Mouse (Mus musculus): ENCODE measurements around the gene Bbx. TPM values are rescaled to one million over a fixed set of nuclear protein-coding genes. Genes with fewer than 3 reads are reported as not detected.

Gene Bbx
- total and polyA plus RNA-seq, 3 experiments: 6.5 to 36.0 (median 9.2) TPM

GRCm38 (mm10) chr16:50395928-50396612, 36.1 kb downstream of the Bbx start:
- Histone ChIP-seq H3K36me3 (ENCODE audit: control insufficient read depth in 1 of 2, insufficient read depth in 2 of 2, low read length in 2 of 2) (peaks cover 2% of the 10 kb centered on the region in 2 experiments; a peak in 3 of 4 replicates), H3K9ac (ENCODE audit: control insufficient read depth, low read depth, low read length, poor library complexity, severe bottlenecking) (no peak overlapping the region), H3K4me1 (ENCODE audit: control insufficient read depth in 1 of 2, insufficient read depth in 2 of 2, low read length in 2 of 2) (no peaks in the 10 kb centered on the region), H3K4me3 (ENCODE audit: control insufficient read depth in 1 of 2, insufficient read depth in 1 of 2, low read depth in 2 of 2, low read length in 2 of 2) (no peak overlapping the region), H3K27me3 (ENCODE audit: control insufficient read depth in 1 of 2, insufficient read depth in 2 of 2, low read length in 2 of 2) (no peaks in the 10 kb centered on the region), H3K27ac (ENCODE audit: control insufficient read depth, low read depth, low read length) (no peak overlapping the region), H3K9me3 (replicated peaks; ENCODE audit: insufficient read depth, low read length) (no peaks in the 10 kb centered on the region), H3K79me2 (ENCODE audit: control insufficient read depth, insufficient read depth, low read length, poor library complexity) (no peaks in the 10 kb centered on the region)
- no peak for DNase-seq (ENCODE audit: low read depth, low spot score)
- TF ChIP-seq RCOR1 (IDR thresholded peaks at IDR 0.05; ENCODE audit: low read depth, low read length): 0 out of 2 replicates have a peak, but pooled peaks have one; percentile 23
- no peak for TF ChIP-seq ZMIZ1 (IDR thresholded peaks at IDR 0.05; ENCODE audit: low read depth, low read length)
- no peak for TF ChIP-seq NELFE (IDR thresholded peaks at IDR 0.05; ENCODE audit: low read depth, low read length)

GRCm38 (mm10) chr16:50388499-50388898, 43.7 kb downstream of the Bbx start:
- H3K9ac ChIP-seq (ENCODE audit: control insufficient read depth, low read depth, low read length, poor library complexity, severe bottlenecking): no peak overlapping the region
- H3K79me2 ChIP-seq (ENCODE audit: control insufficient read depth, insufficient read depth, low read length, poor library complexity): 0 out of 2 replicates have a peak, but pooled peaks cover 1% of the 10 kb centered on the region
- H3K4me1 ChIP-seq (ENCODE audit: control insufficient read depth in 1 of 2, insufficient read depth in 2 of 2, low read length in 2 of 2): no peaks in the 10 kb centered on the region
- no peaks in the 10 kb centered on the region for H3K9me3 ChIP-seq (replicated peaks; ENCODE audit: insufficient read depth, low read length)
- no peak overlapping the region for H3K4me3 ChIP-seq (ENCODE audit: control insufficient read depth in 1 of 2, insufficient read depth in 1 of 2, low read depth in 2 of 2, low read length in 2 of 2)
- no peaks in the 10 kb centered on the region for H3K27me3 ChIP-seq (ENCODE audit: control insufficient read depth in 1 of 2, insufficient read depth in 2 of 2, low read length in 2 of 2)
- no peak overlapping the region for H3K27ac ChIP-seq (ENCODE audit: control insufficient read depth, low read depth, low read length)
- H3K36me3 ChIP-seq (ENCODE audit: control insufficient read depth in 1 of 2, insufficient read depth in 2 of 2, low read length in 2 of 2): peaks cover 0 to 2% of the 10 kb centered on the region in 2 experiments; a peak in 2 of 4 replicates
- TF ChIP-seq E2F4 (IDR thresholded peaks at IDR 0.05; ENCODE audit: borderline replicate concordance, low read depth, low read length) (no peak), SMC3 (IDR thresholded peaks at IDR 0.05; ENCODE audit: low read depth, low read length) (no peak), JUND (IDR thresholded peaks at IDR 0.05; ENCODE audit: low read depth, low read length) (no peak), POLR2AphosphoS5 (IDR thresholded peaks at IDR 0.05; ENCODE audit: borderline replicate concordance, low read depth, low read length) (no peak), POLR2A (IDR thresholded peaks at IDR 0.05; ENCODE audit: control insufficient read depth in 1 of 2, insufficient read depth in 1 of 2, low read depth in 1 of 2, low read length in 2 of 2, poor library complexity in 1 of 2) (no peak), ZMIZ1 (IDR thresholded peaks at IDR 0.05; ENCODE audit: low read depth, low read length) (no peak), TAL1 (IDR thresholded peaks at IDR 0.05; ENCODE audit: low read length) (no peak), MAFK (IDR thresholded peaks at IDR 0.05; ENCODE audit: borderline replicate concordance, low read depth, low read length) (no peak), BHLHE40 (IDR thresholded peaks at IDR 0.05; ENCODE audit: borderline replicate concordance, low read depth, low read length) (no peak), MYC (IDR thresholded peaks at IDR 0.05; ENCODE audit: low read depth, low read length) (no peak), RCOR1 (IDR thresholded peaks at IDR 0.05; ENCODE audit: low read depth, low read length) (no peak), GATA1 (IDR thresholded peaks at IDR 0.05; ENCODE audit: low read depth, low read length) (no peak), ZNF384 (IDR thresholded peaks at IDR 0.05; ENCODE audit: low read depth, low read length) (no peak), MYB (IDR thresholded peaks at IDR 0.05; ENCODE audit: low read depth, low read length) (no peak), CHD2 (IDR thresholded peaks at IDR 0.05; ENCODE audit: low read length) (no peak), CTCF (IDR thresholded peaks at IDR 0.05 in 2 of 3, conservative IDR thresholded peaks at IDR 0.05 in 1 of 3; ENCODE audit: control insufficient read depth in 1 of 3, insufficient read depth in 1 of 3, low read depth in 2 of 3, low read length in 3 of 3, poor library complexity in 1 of 3, severe bottlenecking in 1 of 3) (no peak), USF2 (IDR thresholded peaks at IDR 0.05; ENCODE audit: borderline replicate concordance in 1 of 2, insufficient read depth in 1 of 2, low read depth in 1 of 2, low read length in 2 of 2) (no peak), UBTF (IDR thresholded peaks at IDR 0.05; ENCODE audit: borderline replicate concordance, insufficient read depth, low read depth, low read length) (no peak)
- DNase-seq (ENCODE audit: low read depth, low spot score): no peak

Data from MEL (cell line).